Mouse (Mus musculus) C2C12 (cell line): ENCODE data around the gene Tpd52l1. TPM values are rescaled to one million over a fixed set of nuclear protein-coding genes. Genes with fewer than 3 reads are reported as not detected.
"Not testable (repeated sequence)": the region's sequence is repeated elsewhere in the genome, so short reads cannot be mapped to it uniquely, and the experiment has no call there.

Source experiments
- H3K27me3 ChIP-seq: one replicate; pipeline ENCODE4 v1.6.1; 2011; ENCODE audit not compliant: control insufficient read depth, insufficient read depth, insufficient read length
- H3K36me3 ChIP-seq: one replicate; pipeline ENCODE4 v1.6.1; 2011; ENCODE audit not compliant: control insufficient read depth, insufficient read depth
- H3K4me3 ChIP-seq: one replicate; pipeline ENCODE4 v1.5.1; 2011; ENCODE audit warnings: mild to moderate bottlenecking, control low read depth; ENCODE audit not compliant: poor library complexity, insufficient read depth, severe bottlenecking
- H3K79me2 ChIP-seq: one replicate; pipeline ENCODE4 v1.6.1; 2011; ENCODE audit not compliant: control insufficient read depth, insufficient read depth
- H3K79me3 ChIP-seq: one replicate; pipeline ENCODE4 v1.6.1; 2011; ENCODE audit warnings: low read depth, control low read depth
- H3ac ChIP-seq: one replicate; pipeline ENCODE3; 2011; ENCODE audit warnings: low read depth; ENCODE audit not compliant: control insufficient read depth, insufficient read length
- CEBPB ChIP-seq: IDR thresholded peaks from one replicate; pipeline ENCODE4 v1.6.1; 2011; ENCODE audit warnings: low read depth, mild to moderate bottlenecking, control low read depth, moderate library complexity
- CTCF ChIP-seq: IDR thresholded peaks from one replicate; pipeline ENCODE4 v1.5.1; 2011; ENCODE audit not compliant: control insufficient read depth, insufficient read depth, insufficient read length
- FOSL1 ChIP-seq: IDR thresholded peaks from one replicate; pipeline ENCODE4 v1.8.0; 2011; ENCODE audit warnings: mild to moderate bottlenecking, low read length; ENCODE audit not compliant: poor library complexity, insufficient read depth, severe bottlenecking
- MAX ChIP-seq: IDR thresholded peaks from one replicate; pipeline ENCODE4 v1.6.1; 2011; ENCODE audit warnings: mild to moderate bottlenecking, control low read depth
- MYOD1 ChIP-seq: IDR thresholded peaks from one replicate; pipeline ENCODE4 v1.6.1; 2011; ENCODE audit warnings: low read depth; ENCODE audit not compliant: control insufficient read depth, insufficient read length
- MYOG ChIP-seq: IDR thresholded peaks from one replicate; pipeline ENCODE4 v1.6.1; 2011; ENCODE audit not compliant: control insufficient read depth, insufficient read length; ENCODE audit errors: extremely low read depth
- USF1 ChIP-seq: IDR thresholded peaks from one replicate; pipeline ENCODE4 v1.6.1; 2011; ENCODE audit warnings: low read depth, mild to moderate bottlenecking, control low read depth, moderate library complexity
- polyA plus RNA-seq: library from polyadenylated mRNA; unstranded; fragments of >200 nt; fragmentation: generic; extraction: Trizol; gene quantifications from one replicate; pipeline ENCODE4 v1.2.1, GENCODE M21; 2012; ENCODE audit warnings: missing spikeins

Gene Tpd52l1
- polyA plus RNA-seq, 1 experiment, result 60.9 TPM

DNA sequence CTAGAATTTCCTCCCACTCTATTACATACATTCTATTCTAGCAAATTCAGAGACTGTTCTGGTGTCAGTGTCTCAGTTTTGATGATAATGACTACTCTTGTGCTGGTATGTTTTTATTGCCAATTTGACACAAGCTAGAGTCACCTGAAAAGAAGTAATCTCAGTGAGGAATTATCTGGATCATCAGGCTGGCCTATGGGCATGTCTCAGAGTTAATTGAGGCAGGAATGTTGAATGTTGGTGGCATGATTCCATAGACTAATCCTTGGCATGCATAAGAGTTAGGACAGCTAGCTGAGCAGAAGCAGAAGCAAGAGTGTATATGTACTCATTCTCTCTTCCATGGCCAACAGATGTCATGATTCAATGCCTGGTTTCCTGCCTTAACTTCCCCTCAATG lies 27.8 kb downstream of the Tpd52l1 start:
- no peak overlapping the region for H3K4me3 ChIP-seq
- no peak overlapping the region for H3ac ChIP-seq
- H3K79me2 ChIP-seq, result no peaks in the 10 kb centered on the region
- TF ChIP-seq CTCF (no peak), CEBPB (no peak), MYOD1 (no peak), MYOG (no peak), FOSL1 (no peak), MAX (no peak), USF1 (no peak)
- no peaks in the 10 kb centered on the region for H3K27me3 ChIP-seq
- H3K79me3 ChIP-seq, result no peaks in the 10 kb centered on the region
- no peaks in the 10 kb centered on the region for H3K36me3 ChIP-seq

DNA sequence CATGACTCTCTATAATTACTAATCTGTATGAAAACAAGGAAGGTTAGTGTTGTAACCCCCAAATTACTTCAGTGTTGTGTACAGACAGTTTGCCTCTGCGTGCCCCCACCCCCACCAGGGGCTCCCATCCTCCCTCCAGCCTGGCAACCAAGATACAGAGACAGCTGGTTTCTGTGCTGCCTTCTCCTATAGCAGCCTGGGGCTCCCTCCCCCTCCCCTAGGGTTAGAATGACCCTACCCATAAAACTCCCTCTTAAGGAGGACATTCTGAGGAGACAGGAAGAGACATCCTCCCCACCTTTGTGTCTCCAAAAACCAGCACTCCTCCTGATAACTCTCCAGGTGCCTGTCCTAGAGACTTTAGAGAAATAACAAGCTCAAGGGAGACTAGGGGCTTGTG lies 52.8 kb downstream of the Tpd52l1 start:
- Histone ChIP-seq H3ac (no peak overlapping the region), H3K79me2 (no peaks in the 10 kb centered on the region), H3K79me3 (no peaks in the 10 kb centered on the region), H3K4me3 (no peak overlapping the region), H3K27me3 (no peaks in the 10 kb centered on the region), H3K36me3 (no peaks in the 10 kb centered on the region)
- TF ChIP-seq MAX (no peak), MYOG (no peak), FOSL1 (no peak), CTCF (no peak), CEBPB (no peak)

DNA sequence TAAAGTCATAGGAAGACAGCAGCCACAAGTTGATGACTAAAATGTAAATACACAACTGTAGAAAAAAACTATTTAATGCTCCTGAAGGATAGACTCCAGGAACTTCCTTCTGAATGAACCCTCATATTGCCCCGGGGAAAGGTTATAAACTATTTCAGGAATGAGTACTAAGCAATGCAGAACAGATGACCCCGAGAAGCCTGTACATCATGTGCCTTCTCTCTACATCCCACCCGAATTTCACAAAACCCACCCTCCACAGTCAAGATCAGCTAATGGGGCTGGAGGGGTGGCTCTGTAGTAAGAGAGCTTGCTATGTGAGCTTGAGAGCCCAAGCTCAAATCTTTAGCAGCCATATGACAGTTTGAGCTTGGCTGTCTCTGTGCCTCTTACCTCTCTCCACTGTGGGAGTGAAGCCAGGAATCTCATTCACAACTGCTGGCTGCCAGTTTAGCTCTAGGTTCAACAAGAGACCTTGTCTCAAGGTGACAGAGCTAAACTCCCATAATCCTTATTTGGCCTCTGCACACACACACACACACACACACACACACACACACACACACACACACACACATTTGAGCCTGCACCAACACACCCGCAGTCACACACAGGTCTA lies 54.9 kb downstream of the Tpd52l1 start:
- H3K4me3 ChIP-seq, result no peak overlapping the region
- H3K79me2 ChIP-seq, result no peaks in the 10 kb centered on the region
- no peaks in the 10 kb centered on the region for H3K79me3 ChIP-seq
- H3K27me3 ChIP-seq, result no peaks in the 10 kb centered on the region
- H3ac ChIP-seq, result no peak overlapping the region
- H3K36me3 ChIP-seq, result no peaks in the 10 kb centered on the region
- no peak for TF ChIP-seq USF1
- TF ChIP-seq MYOG, result no peak
- no peak for TF ChIP-seq MYOD1
- no peak for TF ChIP-seq FOSL1
- no peak for TF ChIP-seq CTCF

DNA sequence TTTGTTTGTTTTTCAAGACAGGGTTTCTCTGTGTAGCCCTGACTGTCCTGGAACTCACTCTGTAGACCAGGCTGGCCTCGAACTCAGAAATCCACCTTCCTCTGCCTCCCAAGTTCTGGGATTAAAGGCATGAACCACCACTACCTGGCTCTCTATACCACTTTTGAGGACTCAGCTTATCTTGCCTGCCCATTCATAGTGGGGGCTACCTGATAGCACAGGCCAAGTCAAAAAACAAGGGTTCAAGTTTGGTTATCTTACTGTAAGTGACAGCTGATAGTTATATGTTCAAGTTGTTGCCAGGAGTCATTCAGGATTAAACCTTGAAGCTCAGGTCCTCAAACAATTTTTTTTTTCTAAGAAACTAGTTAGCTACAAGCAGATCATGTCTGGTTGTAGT lies 57.2 kb downstream of the Tpd52l1 start:
- not testable (repeated sequence) for H3K79me2 ChIP-seq, H3K27me3 ChIP-seq, H3K36me3 ChIP-seq, H3K4me3 ChIP-seq, H3K79me3 ChIP-seq, H3ac ChIP-seq

DNA sequence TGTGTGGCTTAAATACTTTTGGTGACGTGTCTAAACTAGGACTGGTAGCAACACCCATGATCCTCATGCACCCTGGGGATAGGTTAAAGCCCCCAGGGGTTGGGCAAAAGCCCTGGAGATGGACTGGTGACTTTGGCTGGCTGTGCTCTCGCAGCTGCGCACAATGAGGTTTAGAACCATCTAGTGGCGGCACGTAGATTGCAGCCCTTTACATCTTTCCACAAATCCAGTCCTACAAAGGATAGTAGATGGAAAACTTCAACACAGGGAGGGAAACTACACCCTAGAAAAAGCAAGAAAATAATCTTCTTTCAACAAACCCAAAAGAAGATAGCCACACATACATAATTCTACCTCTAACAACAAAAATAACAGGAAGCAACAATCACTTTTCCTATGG lies 75.6 kb downstream of the Tpd52l1 start:
- not testable (repeated sequence) for H3K36me3 ChIP-seq, H3K27me3 ChIP-seq, H3K79me2 ChIP-seq, H3K4me3 ChIP-seq, H3K79me3 ChIP-seq, H3ac ChIP-seq

DNA sequence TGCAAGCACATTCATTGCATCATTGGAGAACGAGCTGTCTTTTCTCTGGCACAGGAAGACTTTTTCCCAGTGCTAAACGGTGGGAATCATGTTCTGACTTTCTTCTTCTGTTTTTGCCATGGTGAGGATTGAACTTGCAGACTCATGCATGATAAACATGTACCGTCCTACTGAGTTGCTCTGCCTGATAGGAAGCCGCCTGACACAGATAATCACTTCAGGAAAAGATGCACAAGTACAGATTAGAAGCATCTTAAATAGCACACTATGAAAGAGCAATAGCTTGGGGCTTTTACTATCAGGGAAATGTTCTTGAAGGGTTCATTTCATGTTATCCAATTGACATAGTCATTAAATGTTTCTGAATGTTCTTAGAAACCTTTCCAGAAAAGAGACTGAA lies 86.0 kb downstream of the Tpd52l1 start:
- H3K36me3 ChIP-seq, result no peaks in the 10 kb centered on the region
- H3K4me3 ChIP-seq, result no peak overlapping the region
- no peaks in the 10 kb centered on the region for H3K27me3 ChIP-seq
- H3K79me2 ChIP-seq, result no peaks in the 10 kb centered on the region
- no peak overlapping the region for H3ac ChIP-seq
- TF ChIP-seq CTCF, result no peak
- TF ChIP-seq MYOG, result no peak
- no peak for TF ChIP-seq CEBPB
- TF ChIP-seq MYOD1, result no peak
- TF ChIP-seq MAX, result no peak
- no peak for TF ChIP-seq FOSL1
- no peak for TF ChIP-seq USF1
- H3K79me3 ChIP-seq, result no peaks in the 10 kb centered on the region

DNA sequence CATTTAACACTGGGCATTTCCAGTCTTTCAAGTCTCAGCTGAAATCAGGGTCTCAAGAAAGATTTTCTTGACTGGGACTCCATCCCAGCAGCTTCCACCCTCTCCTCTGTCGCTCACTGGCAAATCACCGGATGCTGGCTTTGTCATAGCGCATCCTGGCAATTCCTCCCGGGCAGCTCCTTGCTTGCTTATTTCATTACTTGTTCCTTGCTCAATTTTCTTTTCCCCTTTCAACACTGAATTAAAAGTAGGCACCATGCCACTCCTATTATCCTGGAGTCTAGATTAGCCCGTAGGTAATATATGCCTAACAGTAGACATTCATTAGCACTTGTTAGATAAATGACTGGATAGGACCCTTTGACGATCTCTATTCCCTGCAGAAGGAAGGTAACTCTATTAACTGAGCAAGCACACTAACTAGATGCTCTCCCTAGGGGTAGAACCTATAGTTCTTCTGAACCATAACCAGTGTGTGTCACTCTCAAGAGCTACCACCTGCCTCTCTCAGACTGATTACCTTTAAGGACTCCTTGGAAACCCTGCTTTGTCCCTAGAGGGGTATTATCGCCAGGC lies 90.8 kb downstream of the Tpd52l1 start:
- TF ChIP-seq MAX (no peak), MYOD1 (no peak), FOSL1 (no peak), MYOG (no peak), USF1 (no peak), CTCF (no peak), CEBPB (no peak)

More for the DNA sequence above, 90.8 kb downstream of the Tpd52l1 start:
- no peaks in the 10 kb centered on the region for H3K27me3 ChIP-seq
- no peak overlapping the region for H3K4me3 ChIP-seq
- no peaks in the 10 kb centered on the region for H3K36me3 ChIP-seq
- H3K79me2 ChIP-seq, result no peaks in the 10 kb centered on the region
- no peak overlapping the region for H3ac ChIP-seq
- no peaks in the 10 kb centered on the region for H3K79me3 ChIP-seq
